Mouse (Mus musculus) hindbrain, postnatal 0 days (tissue): Measurements from ENCODE around the gene Ccdc159. TPM values are rescaled to one million over a fixed set of nuclear protein-coding genes. Genes with fewer than 3 reads are reported as not detected.

ENCODE experiments used
- ATAC-seq: fragments of 200-750 bp; cut with Nextera tagmentation; 2 replicates; pipeline ENCODE4 v1.8.0; 2017; ENCODE audit warnings: mild to moderate bottlenecking, moderate TSS enrichment, moderate library complexity
- DNase-seq: peaks from one replicate; pipeline ENCODE4 v3.0.0-alpha.2; 2015; ENCODE audit warnings: low spot score
- H3K27ac ChIP-seq: fragments of 300-500 bp; sonication (generic); 2 replicates; pipeline ENCODE4 v1.5.1; 2014; ENCODE audit warnings: mild to moderate bottlenecking
- H3K27me3 ChIP-seq: fragments of 300-500 bp; sonication (generic); 2 replicates; pipeline ENCODE4 v1.6.1; 2014; ENCODE audit warnings: low read length, mixed read lengths; ENCODE audit not compliant: insufficient read depth
- H3K36me3 ChIP-seq: fragments of 300-500 bp; sonication (generic); 2 replicates; pipeline ENCODE4 v1.6.1; 2014; ENCODE audit warnings: low read length, mixed read lengths; ENCODE audit not compliant: insufficient read depth
- H3K4me1 ChIP-seq: fragments of 300-500 bp; sonication (generic); 2 replicates; pipeline ENCODE4 v1.6.1; 2014; ENCODE audit warnings: antibody characterized with exemption, low read length, mixed read lengths; ENCODE audit not compliant: insufficient read depth
- H3K4me2 ChIP-seq: fragments of 300-500 bp; sonication (generic); 2 replicates; pipeline ENCODE4 v1.6.1; 2014; ENCODE audit warnings: low read depth, mild to moderate bottlenecking, low read length, moderate library complexity, mixed read lengths
- H3K4me3 ChIP-seq: fragments of 300-500 bp; sonication (generic); 2 replicates; pipeline ENCODE4 v1.5.1; 2014; ENCODE audit warnings: low read length
- H3K9ac ChIP-seq: fragments of 300-500 bp; sonication (generic); replicated peaks from 2 replicates; pipeline ENCODE4 v1.6.1; 2014; ENCODE audit warnings: mild to moderate bottlenecking, low read length, moderate library complexity, mixed read lengths
- H3K9me3 ChIP-seq: fragments of 300-500 bp; sonication (generic); 2 replicates; pipeline ENCODE4 v1.6.1; 2016; ENCODE audit warnings: low read length, mixed read lengths
- CTCF ChIP-seq: IDR thresholded peaks from 2 replicates; pipeline ENCODE4 v1.5.1; 2016; ENCODE audit warnings: antibody characterized with exemption, control low read depth, low read depth
- WGBS: fragments of 180-500 bp; shearing (Covaris S2); extraction: QIAGEN DNeasy Blood & Tissue Kit; methylation state at CpG from one replicate; pipeline ENCODE4 v1.1.7; 2014; 5-methylcytosine and 5-hydroxymethylcytosine counted together
- polyA plus RNA-seq: library from polyadenylated mRNA; unstranded; fragments of >200 nt; fragmentation: Nextera tagmentation; extraction: Ambion mirVana; gene quantifications from 2 replicates; pipeline ENCODE4 v1.2.1, GENCODE M21; 2015
- total RNA-seq: library from RNA; depleted of rRNA; stranded (reverse); fragments of >200 nt; gene quantifications from 2 replicates; pipeline ENCODE4 v1.2.3, GENCODE M21; 2014

Ccdc159 gene
- total and polyA plus RNA-seq, 2 experiments from 2014 or later, result 4.0 to 6.0 TPM

- Histone ChIP-seq H3K4me3 (peak overlapping the region; percentile 65), H3K27ac (peak overlapping the region; percentile 73; the same call in 1 of the 2 replicates), H3K36me3 (no peaks in the 10 kb centered on the region), H3K9ac (peak overlapping the region; percentile 64; the same call in 1 of the 2 replicates), H3K4me2 (peak overlapping the region; percentile 85), H3K27me3 (no peaks in the 10 kb centered on the region), H3K9me3 (no peaks in the 10 kb centered on the region), H3K4me1 (no peaks in the 10 kb centered on the region)
- DNase-seq, result no peak
- no peak for TF ChIP-seq CTCF
- WGBS, result 67% methylated on average over 3 of the region's 3 CpGs
- no peak for ATAC-seq
Measured at GRCm38 (mm10) chr9:21916851-21917492, 10.3 kb upstream of the Ccdc159 start.

DNA sequence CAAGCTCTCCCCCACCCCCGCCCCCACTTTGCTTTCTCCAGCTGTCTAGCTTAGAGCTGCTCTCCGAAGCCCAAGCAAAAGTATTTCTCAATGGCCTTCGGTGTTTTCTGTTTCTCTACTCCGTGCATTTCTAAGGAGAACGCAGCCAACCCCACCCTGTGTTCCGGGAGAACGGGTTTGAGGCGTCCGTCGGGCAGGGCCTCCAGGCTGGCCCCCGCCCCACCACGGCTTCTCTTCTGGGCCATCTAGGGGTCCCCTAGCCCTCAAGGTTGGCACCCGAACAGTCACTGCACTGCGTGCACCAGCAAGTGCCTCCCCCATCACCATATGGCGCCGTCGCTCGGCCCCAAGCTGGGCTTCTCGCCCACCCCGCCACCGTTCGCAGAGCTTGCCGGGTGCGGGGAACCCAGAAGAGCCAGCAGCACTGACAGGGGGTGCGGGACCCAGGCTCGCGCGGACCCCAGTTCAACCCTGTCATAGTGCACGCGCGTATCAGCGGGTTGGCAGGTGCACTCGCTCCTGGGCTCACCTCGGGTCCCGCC, 9.7 kb upstream of the Ccdc159 start:
- no peak for TF ChIP-seq CTCF
- 1% methylated on average over 33 of the region's 35 CpGs for WGBS

GRCm38 (mm10) chr9:21918035-21918592, 9.2 kb upstream of the Ccdc159 start, which contains the start of gene Rab3d:
Rab3d (minus strand) TSS chr9:21918192.
- peak within 1 kb of the TSS; percentile 85 for H3K4me2 ChIP-seq
- peak within 1 kb of the TSS; percentile 64 for H3K9ac ChIP-seq
- ATAC-seq (peak; percentile 94), DNase-seq (peak; percentile 97)
- no peak for TF ChIP-seq CTCF
- H3K27me3 ChIP-seq, result no peaks in the 10 kb centered on the region
- no peaks in the 10 kb centered on the region for H3K36me3 ChIP-seq
- peak within 1 kb of the TSS; percentile 73 for H3K27ac ChIP-seq
- H3K9me3 ChIP-seq, result no peaks in the 10 kb centered on the region
- peak within 1 kb of the TSS; percentile 65 for H3K4me3 ChIP-seq
- no peaks in the 10 kb centered on the region for H3K4me1 ChIP-seq
- 0% methylated on average over 36 of the region's 36 CpGs for WGBS

More for the DNA sequence above, 9.7 kb upstream of the Ccdc159 start:
- Histone ChIP-seq H3K4me3 (peak overlapping the region; percentile 65), H3K9me3 (no peaks in the 10 kb centered on the region), H3K9ac (peak overlapping the region; percentile 64), H3K4me2 (peak overlapping the region; percentile 85), H3K4me1 (no peaks in the 10 kb centered on the region), H3K27me3 (no peaks in the 10 kb centered on the region), H3K36me3 (no peaks in the 10 kb centered on the region), H3K27ac (peak overlapping the region; percentile 73)
- no peak; the same call in 1 of the 2 replicates for ATAC-seq
- peak; percentile 48 for DNase-seq

- H3K27ac ChIP-seq, result no peak overlapping the region
- peak overlapping the region; percentile 65 for H3K4me3 ChIP-seq
Measured at GRCm38 (mm10) chr9:21918692-21919384, 8.4 kb upstream of the Ccdc159 start.

GRCm38 (mm10) chr9:21923036-21923435, 4.2 kb upstream of the Ccdc159 start:
- H3K27me3 ChIP-seq, result no peaks in the 10 kb centered on the region
- ATAC-seq (no peak), DNase-seq (no peak)
- no peak overlapping the region for H3K9ac ChIP-seq
- no peak overlapping the region for H3K4me3 ChIP-seq
- no peaks in the 10 kb centered on the region for H3K9me3 ChIP-seq
- peaks cover 6% of the 10 kb centered on the region for H3K4me1 ChIP-seq
- H3K36me3 ChIP-seq, result no peaks in the 10 kb centered on the region
- no peak overlapping the region for H3K27ac ChIP-seq
- TF ChIP-seq CTCF, result no peak
- no peak overlapping the region for H3K4me2 ChIP-seq
- 88% methylated on average over 4 of the region's 4 CpGs for WGBS

More at GRCm38 (mm10) chr9:21918692-21919384, 8.4 kb upstream of the Ccdc159 start:
- no peak for DNase-seq
- no peaks in the 10 kb centered on the region for H3K4me1 ChIP-seq
- H3K36me3 ChIP-seq, result no peaks in the 10 kb centered on the region
- no peak for TF ChIP-seq CTCF
- H3K9me3 ChIP-seq, result no peaks in the 10 kb centered on the region
- no peak for ATAC-seq
- no peak overlapping the region for H3K9ac ChIP-seq
- WGBS, result 26% methylated on average over 5 of the region's 5 CpGs
- H3K27me3 ChIP-seq, result no peaks in the 10 kb centered on the region
- H3K4me2 ChIP-seq, result peak overlapping the region; percentile 85; the same call in 1 of the 2 replicates

DNA sequence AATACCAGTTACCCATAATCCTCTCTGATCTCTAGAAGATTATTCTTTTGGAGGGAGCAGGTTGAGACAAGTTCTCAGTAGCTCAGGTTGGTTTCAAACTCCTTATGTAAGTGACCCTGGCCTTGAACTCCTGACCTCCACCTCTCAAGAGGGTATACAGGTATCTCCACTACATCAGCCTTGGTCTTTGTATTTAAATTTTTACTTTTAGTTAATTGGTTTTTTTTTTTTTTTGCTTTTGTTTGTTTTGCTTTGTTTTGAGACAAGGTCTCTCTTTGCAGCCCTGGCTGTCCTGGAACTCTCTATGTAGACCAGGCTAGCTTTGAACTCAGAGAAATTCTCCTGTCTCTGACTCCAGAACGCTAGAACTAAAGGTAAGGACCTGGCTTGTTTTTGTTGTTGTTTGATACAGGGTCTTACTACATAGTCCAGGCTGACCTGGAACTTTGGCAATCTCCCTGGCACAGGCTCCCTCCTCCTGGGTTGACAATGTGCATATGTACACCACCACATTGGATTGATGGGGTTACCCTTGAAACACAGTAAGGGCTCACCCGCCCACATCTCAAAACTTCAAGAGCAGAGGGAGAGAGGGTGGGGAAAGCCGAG, 3.7 kb upstream of the Ccdc159 start:
- no peaks in the 10 kb centered on the region for H3K36me3 ChIP-seq
- no peak for TF ChIP-seq CTCF
- peaks cover 6% of the 10 kb centered on the region for H3K4me1 ChIP-seq
- WGBS, result 69% methylated on average over 3 of the region's 3 CpGs
- ATAC-seq (no peak), DNase-seq (no peak)
- H3K27ac ChIP-seq, result no peak overlapping the region
- no peak overlapping the region for H3K9ac ChIP-seq
- H3K4me2 ChIP-seq, result no peak overlapping the region
- no peak overlapping the region for H3K4me3 ChIP-seq
- H3K27me3 ChIP-seq, result no peaks in the 10 kb centered on the region
- H3K9me3 ChIP-seq, result no peaks in the 10 kb centered on the region
